Mouse (Mus musculus) heart, embryonic 13.5 days (tissue): ENCODE measurements around the gene Ttc28. TPM values are rescaled to one million over a fixed set of nuclear protein-coding genes. Genes with fewer than 3 reads are reported as not detected.

Experiments
- ATAC-seq: fragments of 200-750 bp; cut with Nextera tagmentation; 2 replicates; pipeline ENCODE4 v1.8.0; 2017; ENCODE audit warnings: moderate TSS enrichment; ENCODE audit not compliant: insufficient number of reproducible peaks, low FRiP score, low TSS enrichment; ENCODE audit errors: extremely low read depth
- H3K27ac ChIP-seq: fragments of 300-500 bp; sonication (generic); replicated peaks from 2 replicates; pipeline ENCODE4 v1.5.1; 2015; ENCODE audit warnings: moderate library complexity, mild to moderate bottlenecking, inconsistent platforms
- H3K27me3 ChIP-seq: fragments of 300-500 bp; sonication (generic); replicated peaks from 2 replicates; pipeline ENCODE4 v1.6.1; 2015; ENCODE audit warnings: mild to moderate bottlenecking, inconsistent platforms
- H3K36me3 ChIP-seq: fragments of 300-500 bp; sonication (generic); 2 replicates; pipeline ENCODE4 v1.6.1; 2015; ENCODE audit warnings: mild to moderate bottlenecking, inconsistent platforms
- H3K4me1 ChIP-seq: fragments of 300-500 bp; sonication (generic); 2 replicates; pipeline ENCODE4 v1.6.1; 2015; ENCODE audit warnings: inconsistent platforms
- H3K4me2 ChIP-seq: fragments of 300-500 bp; sonication (generic); 2 replicates; pipeline ENCODE4 v1.6.1; 2015; ENCODE audit warnings: inconsistent platforms, mild to moderate bottlenecking, moderate library complexity
- H3K4me3 ChIP-seq: fragments of 300-500 bp; sonication (generic); 2 replicates; pipeline ENCODE4 v1.5.1; 2015; ENCODE audit warnings: moderate library complexity, mild to moderate bottlenecking, inconsistent platforms
- H3K9ac ChIP-seq: fragments of 300-500 bp; sonication (generic); 2 replicates; pipeline ENCODE4 v1.6.1; 2015; ENCODE audit warnings: inconsistent platforms, mild to moderate bottlenecking, moderate library complexity
- H3K9me3 ChIP-seq: fragments of 300-500 bp; sonication (generic); 2 replicates; pipeline ENCODE4 v1.6.1; 2016; ENCODE audit warnings: inconsistent platforms
- WGBS: fragments of 180-500 bp; shearing (Covaris S2); methylation state at CpG from one replicate; pipeline ENCODE4 v1.1.7; 2015; ENCODE audit warnings: mixed read lengths; 5-methylcytosine and 5-hydroxymethylcytosine counted together
- polyA plus RNA-seq: library from polyadenylated mRNA; unstranded; fragments of >200 nt; fragmentation: Nextera tagmentation; extraction: Ambion mirVana; gene quantifications from 2 replicates; pipeline ENCODE4 v1.2.1, GENCODE M21; 2015

Ttc28 gene
- polyA plus RNA-seq, 1 experiment from 2014 or later = 7.6 TPM

- ATAC-seq = no peak
- no peaks in the 10 kb centered on the region for H3K27me3 ChIP-seq
These were observed 43.7 kb downstream of the Ttc28 start for GRCm38 (mm10) chr5:110923336-110923735.

GRCm38 (mm10) chr5:110924636-110925035 lies 45.0 kb downstream of the Ttc28 start:
- H3K36me3 ChIP-seq = no peaks in the 10 kb centered on the region
- H3K9ac ChIP-seq = no peak overlapping the region
- no peak overlapping the region for H3K4me3 ChIP-seq
- ATAC-seq = no peak
- no peak overlapping the region for H3K4me2 ChIP-seq
- no peak overlapping the region for H3K27ac ChIP-seq
- H3K4me1 ChIP-seq = peaks cover 11% of the 10 kb centered on the region
- 84% methylated on average over 3 of the region's 3 CpGs for WGBS
- H3K9me3 ChIP-seq = no peaks in the 10 kb centered on the region
- no peaks in the 10 kb centered on the region for H3K27me3 ChIP-seq

More at GRCm38 (mm10) chr5:110923336-110923735, 43.7 kb downstream of the Ttc28 start:
- H3K9me3 ChIP-seq = no peaks in the 10 kb centered on the region
- no peak overlapping the region for H3K27ac ChIP-seq
- WGBS = 7% methylated on average over 1 of the region's 1 CpGs
- H3K4me3 ChIP-seq = no peak overlapping the region
- no peak overlapping the region for H3K4me2 ChIP-seq
- no peak overlapping the region for H3K9ac ChIP-seq
- H3K36me3 ChIP-seq = no peaks in the 10 kb centered on the region
- peaks cover 5% of the 10 kb centered on the region for H3K4me1 ChIP-seq

- H3K9ac ChIP-seq = no peak overlapping the region
- ATAC-seq = no peak
- H3K36me3 ChIP-seq = no peaks in the 10 kb centered on the region
- WGBS = 76% methylated on average over 5 of the region's 5 CpGs
- H3K27ac ChIP-seq = no peak overlapping the region
- H3K4me3 ChIP-seq = no peak overlapping the region
- no peaks in the 10 kb centered on the region for H3K9me3 ChIP-seq
- H3K27me3 ChIP-seq = no peaks in the 10 kb centered on the region
- peaks cover 11% of the 10 kb centered on the region for H3K4me1 ChIP-seq
- H3K4me2 ChIP-seq = no peak overlapping the region
These were observed 46.2 kb downstream of the Ttc28 start for GRCm38 (mm10) chr5:110925804-110926203.

GRCm38 (mm10) chr5:110928289-110928688 lies 48.7 kb downstream of the Ttc28 start:
- 55% methylated on average over 3 of the region's 3 CpGs for WGBS
- no peaks in the 10 kb centered on the region for H3K27me3 ChIP-seq
- ATAC-seq = no peak

GRCm38 (mm10) chr5:110929306-110929705 lies 49.7 kb downstream of the Ttc28 start:
- H3K4me3 ChIP-seq = no peak overlapping the region
- WGBS = 82% methylated on average over 4 of the region's 4 CpGs
- no peak for ATAC-seq
- no peak overlapping the region for H3K9ac ChIP-seq
- no peaks in the 10 kb centered on the region for H3K27me3 ChIP-seq
- H3K27ac ChIP-seq = no peak overlapping the region
- H3K9me3 ChIP-seq = peaks cover 11% of the 10 kb centered on the region; the same call in 1 of the 2 replicates
- H3K36me3 ChIP-seq = peaks cover 17% of the 10 kb centered on the region
- H3K4me2 ChIP-seq = no peak overlapping the region
- H3K4me1 ChIP-seq = peaks cover 6% of the 10 kb centered on the region; the same call in 1 of the 2 replicates

More at GRCm38 (mm10) chr5:110928289-110928688, 48.7 kb downstream of the Ttc28 start:
- Histone ChIP-seq H3K4me2 (no peak overlapping the region), H3K4me3 (no peak overlapping the region), H3K9ac (no peak overlapping the region), H3K4me1 (peaks cover 7% of the 10 kb centered on the region), H3K9me3 (peaks cover 9% of the 10 kb centered on the region; the same call in 1 of the 2 replicates), H3K36me3 (peaks cover 13% of the 10 kb centered on the region), H3K27ac (0 out of 2 replicates have a peak overlapping the region, but pooled peaks have one; percentile 13)

- H3K4me3 ChIP-seq = no peak overlapping the region
- no peak overlapping the region for H3K4me2 ChIP-seq
- ATAC-seq = no peak
- H3K4me1 ChIP-seq = no peaks in the 10 kb centered on the region
- WGBS = 57% methylated on average over 5 of the region's 5 CpGs
- H3K9me3 ChIP-seq = peaks cover 11% of the 10 kb centered on the region; the same call in 1 of the 2 replicates
- H3K27me3 ChIP-seq = no peaks in the 10 kb centered on the region; the same call in 1 of the 2 replicates
- H3K36me3 ChIP-seq = peaks cover 16% of the 10 kb centered on the region
- H3K27ac ChIP-seq = no peak overlapping the region
- no peak overlapping the region for H3K9ac ChIP-seq
These were observed 57.0 kb downstream of the Ttc28 start for GRCm38 (mm10) chr5:110936606-110937005.

GRCm38 (mm10) chr5:110944326-110944725 lies 64.7 kb downstream of the Ttc28 start:
- H3K9ac ChIP-seq = no peak overlapping the region
- no peak overlapping the region for H3K4me3 ChIP-seq
- no peaks in the 10 kb centered on the region for H3K36me3 ChIP-seq
- H3K4me1 ChIP-seq = peaks cover 17% of the 10 kb centered on the region
- WGBS = 84% methylated on average over 8 of the region's 8 CpGs
- H3K9me3 ChIP-seq = no peaks in the 10 kb centered on the region
- H3K27me3 ChIP-seq = peaks cover 11% of the 10 kb centered on the region; the same call in 1 of the 2 replicates
- no peak overlapping the region for H3K27ac ChIP-seq
- H3K4me2 ChIP-seq = no peak overlapping the region
- ATAC-seq = no peak

- Histone ChIP-seq H3K27ac (peak overlapping the region; percentile 21; the same call in 1 of the 2 replicates), H3K9ac (0 out of 2 replicates have a peak overlapping the region, but pooled peaks have one; percentile 12), H3K4me1 (peaks cover 19% of the 10 kb centered on the region), H3K36me3 (no peaks in the 10 kb centered on the region), H3K4me2 (peak overlapping the region; percentile 38; the same call in 1 of the 2 replicates), H3K4me3 (no peak overlapping the region), H3K27me3 (peaks cover 21% of the 10 kb centered on the region), H3K9me3 (no peaks in the 10 kb centered on the region)
- ATAC-seq = no peak
- WGBS = 38% methylated on average over 12 of the region's 12 CpGs
These were observed 69.1 kb downstream of the Ttc28 start for GRCm38 (mm10) chr5:110948476-110949399.

- Histone ChIP-seq H3K4me3 (no peak overlapping the region), H3K36me3 (no peaks in the 10 kb centered on the region), H3K9me3 (no peaks in the 10 kb centered on the region), H3K27ac (no peak overlapping the region), H3K9ac (no peak overlapping the region), H3K4me1 (peaks cover 19% of the 10 kb centered on the region), H3K4me2 (no peak overlapping the region), H3K27me3 (peaks cover 20% of the 10 kb centered on the region)
- ATAC-seq = no peak
- 55% methylated on average over 3 of the region's 3 CpGs for WGBS
These were observed 70.2 kb downstream of the Ttc28 start for GRCm38 (mm10) chr5:110949791-110950190.

- Histone ChIP-seq H3K9me3 (no peaks in the 10 kb centered on the region), H3K4me1 (no peaks in the 10 kb centered on the region), H3K27ac (no peak overlapping the region), H3K27me3 (no peaks in the 10 kb centered on the region), H3K9ac (no peak overlapping the region), H3K4me3 (no peak overlapping the region), H3K4me2 (no peak overlapping the region), H3K36me3 (no peaks in the 10 kb centered on the region)
- no peak for ATAC-seq
- WGBS = 73% methylated on average over 4 of the region's 4 CpGs
These were observed 78.6 kb downstream of the Ttc28 start for GRCm38 (mm10) chr5:110958196-110958595.

- Histone ChIP-seq H3K4me2 (no peak overlapping the region), H3K27me3 (no peaks in the 10 kb centered on the region), H3K4me1 (no peaks in the 10 kb centered on the region), H3K9ac (no peak overlapping the region), H3K36me3 (no peaks in the 10 kb centered on the region), H3K9me3 (no peaks in the 10 kb centered on the region), H3K4me3 (no peak overlapping the region), H3K27ac (no peak overlapping the region)
- ATAC-seq = no peak
- WGBS = 43% methylated on average over 4 of the region's 4 CpGs
These were observed 80.5 kb downstream of the Ttc28 start for GRCm38 (mm10) chr5:110960067-110960466.
